33 mouse cellular contexts compared by ENCODE assay signal in the genomic region with DNA sequence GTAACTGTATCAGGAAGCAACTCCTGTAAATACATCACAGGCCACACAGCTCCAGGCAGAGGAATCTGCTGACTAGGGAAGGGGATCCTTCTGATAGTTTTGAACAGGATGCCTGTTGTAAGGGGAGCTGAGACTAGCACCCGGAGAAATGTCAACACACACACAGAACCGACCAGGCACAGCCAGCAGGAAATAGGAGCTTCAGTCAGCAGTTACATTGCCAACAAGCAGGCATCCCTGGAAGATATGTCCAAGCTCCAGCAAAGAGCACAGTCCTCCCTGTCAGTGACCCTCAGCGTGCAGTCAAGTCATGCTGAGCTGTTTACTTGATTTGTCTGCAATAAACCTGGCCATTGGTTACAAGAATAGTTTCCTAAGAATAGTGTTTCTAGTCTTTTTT. TPM values are rescaled to one million over a fixed set of nuclear protein-coding genes. Genes with fewer than 3 reads are reported as not detected.
DNase-seq lines count a peak whose midpoint lies in the region; ATAC-seq and TF ChIP-seq lines count a peak whose summit lies in the region.
"Had no signal": no experiment of that assay in that cellular context is flagged by ENCODE, and none has a peak within 500 bp of the region (broad histone marks: within the 10 kb centered on the region; RNA-seq: fewer than 3 reads in every experiment).

No protein-coding gene starts in this region.

- no peak overlapping the region for H3K9ac ChIP-seq in liver, adult 2 months (ENCODE audit: low read depth, low read length)
- H3K9ac ChIP-seq in liver, embryonic 11.5 days (ENCODE audit: low read depth, low read length): no peak overlapping the region
- H3K9ac ChIP-seq: embryonic facial prominence, embryonic 12.5 days; embryonic facial prominence, embryonic 15.5 days; forebrain, postnatal 0 days; heart, embryonic 13.5 days; hindbrain, embryonic 14.5 days had no signal

- H3K79me2 ChIP-seq in liver, adult 2 months (ENCODE audit: control insufficient read depth, insufficient read depth, low read length): no peaks in the 10 kb centered on the region

- H3K4me2 ChIP-seq in liver, embryonic 11.5 days: no peak overlapping the region
- H3K4me2 ChIP-seq: embryonic facial prominence, embryonic 12.5 days; embryonic facial prominence, embryonic 15.5 days; heart, embryonic 13.5 days; hindbrain, embryonic 14.5 days had no signal

- no peaks in the 10 kb centered on the region for H3K4me1 ChIP-seq in kidney, adult 2 months (ENCODE audit: control insufficient read depth, insufficient read depth, low read length)
- H3K4me1 ChIP-seq in liver, adult 2 months (ENCODE audit: control insufficient read depth, insufficient read depth, low read length): no peaks in the 10 kb centered on the region
- no peaks in the 10 kb centered on the region for H3K4me1 ChIP-seq in liver, embryonic 11.5 days (replicated peaks; ENCODE audit: control insufficient read depth, insufficient read depth, low read length)
- H3K4me1 ChIP-seq: embryonic facial prominence, embryonic 12.5 days; embryonic facial prominence, embryonic 15.5 days; heart, embryonic 13.5 days had no signal

- ATAC-seq in liver, embryonic 11.5 days (replicated peaks; ENCODE audit: low FRiP score): no peak
- ATAC-seq: forebrain, embryonic 14.5 days; forebrain, postnatal 0 days; hindbrain, postnatal 0 days; inflammation-experienced regulatory T-cells, adult 6 months; Patski had no signal

- no peaks in the 10 kb centered on the region for H3K36me3 ChIP-seq in kidney, adult 2 months (ENCODE audit: control insufficient read depth, insufficient read depth, low read length)
- H3K36me3 ChIP-seq in liver, adult 2 months (ENCODE audit: control insufficient read depth, insufficient read depth, low read length): peaks cover 3% of the 10 kb centered on the region; the same call in 1 of the 2 replicates
- H3K36me3 ChIP-seq in liver, embryonic 11.5 days (ENCODE audit: control insufficient read depth, insufficient read depth, low read length): no peaks in the 10 kb centered on the region
- H3K36me3 ChIP-seq: embryonic facial prominence, embryonic 12.5 days had no signal

- TF ChIP-seq CTCF in gastrocnemius, adult 2 months (IDR thresholded peaks at IDR 0.05): no peak
- TF ChIP-seq CTCF in kidney, adult 2 months (conservative IDR thresholded peaks at IDR 0.05; ENCODE audit: insufficient read depth, insufficient read length, low read depth, low read length): no peak
- no peak for TF ChIP-seq CTCF in liver, adult 2 months (IDR thresholded peaks at IDR 0.05; ENCODE audit: low read depth, low read length)

- H3K27me3 ChIP-seq in kidney, adult 2 months (replicated peaks; ENCODE audit: control insufficient read depth, insufficient read depth, low read length): no peaks in the 10 kb centered on the region
- no peaks in the 10 kb centered on the region for H3K27me3 ChIP-seq in liver, adult 2 months (ENCODE audit: control insufficient read depth, insufficient read depth, low read length)
- no peaks in the 10 kb centered on the region for H3K27me3 ChIP-seq in liver, embryonic 11.5 days (replicated peaks; ENCODE audit: control insufficient read depth, insufficient read depth, low read length)
- H3K27me3 ChIP-seq: CH12.LX; embryonic facial prominence, embryonic 12.5 days; embryonic facial prominence, embryonic 15.5 days; heart, embryonic 13.5 days; Patski had no signal

- peak overlapping the region; percentile 38; the same call in 1 of the 2 replicates for H3K27ac ChIP-seq in gastrocnemius, adult 2 months
- no peak overlapping the region for H3K27ac ChIP-seq in kidney, adult 2 months (ENCODE audit: insufficient read depth, low read depth, low read length)
- H3K27ac ChIP-seq in liver, adult 2 months (replicated peaks; ENCODE audit: insufficient read depth, low read depth, low read length): no peak overlapping the region
- no peak overlapping the region for H3K27ac ChIP-seq in liver, embryonic 11.5 days (ENCODE audit: low read depth, low read length)
- H3K27ac ChIP-seq: embryonic facial prominence, embryonic 12.5 days; embryonic facial prominence, embryonic 15.5 days; heart, adult 2 months; heart, embryonic 10.5 days; heart, embryonic 13.5 days; hindbrain, embryonic 14.5 days; hindbrain, postnatal 0 days had no signal

- WGBS in kidney, adult 2 months: 28% methylated on average over 3 of the region's 3 CpGs
- WGBS in liver, adult 2 months: 22% methylated on average over 3 of the region's 3 CpGs
- 51% methylated on average over 3 of the region's 3 CpGs for WGBS in liver, embryonic 11.5 days

- TF ChIP-seq POLR2A in kidney, adult 2 months (IDR thresholded peaks at IDR 0.05; ENCODE audit: low read depth, low read length): no peak
- TF ChIP-seq POLR2A in liver, adult 2 months (IDR thresholded peaks at IDR 0.05; ENCODE audit: extremely low read depth, insufficient read depth, low read length): no peak

- no peak overlapping the region for H3K4me3 ChIP-seq in gastrocnemius, adult 2 months
- no peak overlapping the region for H3K4me3 ChIP-seq in kidney, adult 2 months (ENCODE audit: insufficient read depth, low read depth, low read length)
- no peak overlapping the region for H3K4me3 ChIP-seq in liver, adult 2 months (ENCODE audit: insufficient read depth, low read depth, low read length)
- no peak overlapping the region for H3K4me3 ChIP-seq in liver, embryonic 11.5 days (ENCODE audit: low read depth, low read length)
- H3K4me3 ChIP-seq: embryonic facial prominence, embryonic 12.5 days; embryonic facial prominence, embryonic 15.5 days; heart, adult 2 months; heart, embryonic 10.5 days; heart, embryonic 13.5 days had no signal

- intact Hi-C loops in gastrocnemius, adult 2 months (cut with DNase I): no loop called here
- intact Hi-C loops in gastrocnemius, postnatal 14 days (cut with DNase I; ENCODE audit: low total_unique reads): no loop called here

- H3K9me3 ChIP-seq in liver, embryonic 11.5 days (ENCODE audit: control insufficient read depth, low read length): no peaks in the 10 kb centered on the region
- H3K9me3 ChIP-seq: embryonic facial prominence, embryonic 12.5 days; embryonic facial prominence, embryonic 15.5 days; G1E; heart, embryonic 10.5 days; heart, embryonic 13.5 days had no signal

- peak; percentile 59 for DNase-seq in gastrocnemius, adult 2 months
- DNase-seq in gastrocnemius, postnatal 14 days: no peak
- peak; percentile 62 for DNase-seq in kidney, adult 2 months
- DNase-seq in kidney, postnatal 14 days: no peak
- DNase-seq in liver, adult 2 months (ENCODE audit: extremely low read depth, low read depth, low spot score): peak; percentile 37
- DNase-seq in liver, embryonic 11.5 days (ENCODE audit: low spot score): no peak
- no peak for DNase-seq in left cerebral cortex, adult 9 months (ENCODE audit: low spot score in 2 of 2)
- DNase-seq: adrenal gland, postnatal 10 days; B cell, adult 2 months; cerebellum, adult 11 months; cerebellum, adult 2 months; cerebellum, adult 9-11 months; cerebellum, postnatal 25 days; forebrain, postnatal 0 days; heart, adult 2 months; heart, postnatal 14 days; heart, postnatal 4 days had no signal

RNA-seq across cellular contexts. Expression of a gene that starts 10.4 kb away (rescaled TPM):
- total RNA-seq in gastrocnemius, adult 2 months (2021): 1 to 10 TPM; 2.3 to 2.9 TPM
- total RNA-seq in gastrocnemius, postnatal 14 days (2021): 1 to 10 TPM; 1.6 to 2.3 TPM
- 3.2 and 3.4 TPM in 2 replicates for polyA plus RNA-seq in kidney, adult 2 months (2012; rRNA removed)
- total RNA-seq in liver, adult 2 months (2014; rRNA removed): 3.0 and 3.3 TPM in 2 replicates
- polyA plus RNA-seq in liver, adult 2 months (2012; rRNA removed): 1.3 and 1.7 TPM in 2 replicates
- polyA plus RNA-seq in liver, embryonic 11.5 days (2014; fragmentation: Nextera tagmentation; extraction: Ambion mirVana): 3.4 and 4.1 TPM in 2 replicates

RNA-seq across cellular contexts. Expression of a gene that starts 38.1 kb away (rescaled TPM):
- total RNA-seq in gastrocnemius, adult 2 months (2021): under 1 TPM; 0.10 to 0.22 TPM
- total RNA-seq in gastrocnemius, postnatal 14 days (2021): under 1 TPM; 0.16 to 0.20 TPM
- 0.38 and 0.53 TPM in 2 replicates for polyA plus RNA-seq in kidney, adult 2 months (2012; rRNA removed)
- not detected in 2 replicates for total RNA-seq in liver, adult 2 months (2014; rRNA removed)
- not detected in 2 replicates for polyA plus RNA-seq in liver, adult 2 months (2012; rRNA removed)
- polyA plus RNA-seq in liver, embryonic 11.5 days (2014; fragmentation: Nextera tagmentation; extraction: Ambion mirVana): not detected in 2 replicates
- total RNA-seq: CH12.LX; common myeloid progenitor, adult 5-6 weeks; forebrain, postnatal 0 days; granulocyte monocyte progenitor cell, adult 5-6 weeks; heart, postnatal 4 days; hindbrain, postnatal 0 days had no signal
- polyA plus RNA-seq: cerebellum, adult 2 months; embryonic facial prominence, embryonic 15.5 days; forebrain, embryonic 11.5 days; forebrain, embryonic 14.5 days; forebrain, postnatal 0 days; frontal cortex, adult 2 months; G1E; heart, adult 2 months; heart, embryonic 10.5 days; heart, embryonic 13.5 days; hindbrain, embryonic 11.5 days; hindbrain, embryonic 14.5 days; hindbrain, postnatal 0 days; inflammation-experienced regulatory T-cells, adult 6 months had no signal

Comparison
In these comparisons a context has a peak if more than half of its experiments do, and no peak if none do; other contexts are left out.
1. DNase-seq: peak in gastrocnemius, adult 2 months (single experiment), kidney, adult 2 months (single experiment) and liver, adult 2 months (single experiment); none in gastrocnemius, postnatal 14 days (single experiment), kidney, postnatal 14 days (single experiment), liver, embryonic 11.5 days (single experiment) and left cerebral cortex, adult 9 months (0 of 2).